Mouse (Mus musculus): Measurements from ENCODE around the gene Henmt1. TPM values are rescaled to one million over a fixed set of nuclear protein-coding genes. Genes with fewer than 3 reads are reported as not detected.

Henmt1 gene
- polyA plus RNA-seq (2017; shearing (Covaris generic)): under 1 TPM in 1 of 3 experiments, not detected in 2; 0.60 TPM

DNA sequence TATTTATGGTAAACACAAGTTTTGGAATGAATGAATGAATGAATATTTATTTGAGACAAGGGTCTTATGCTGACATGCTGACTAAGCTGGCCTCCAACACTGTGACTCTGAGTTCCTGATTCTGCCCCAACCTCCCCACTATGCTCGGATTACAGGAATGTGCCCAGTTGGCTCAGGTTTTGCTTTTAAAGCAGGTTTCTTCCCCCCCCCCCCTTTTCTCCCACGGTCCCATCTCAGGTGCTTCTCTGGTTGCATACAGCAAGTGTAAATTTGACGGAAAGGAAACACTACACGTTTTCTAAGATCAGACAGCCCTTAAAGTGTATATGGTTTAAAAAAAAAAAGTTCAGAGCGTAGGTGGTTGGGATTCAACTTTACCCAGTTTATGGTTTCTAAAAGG, at the start of gene Henmt1:
Henmt1 (plus strand) TSS at position 301 of the 400 bp plus-strand sequence.
- ATAC-seq: no peak

DNA sequence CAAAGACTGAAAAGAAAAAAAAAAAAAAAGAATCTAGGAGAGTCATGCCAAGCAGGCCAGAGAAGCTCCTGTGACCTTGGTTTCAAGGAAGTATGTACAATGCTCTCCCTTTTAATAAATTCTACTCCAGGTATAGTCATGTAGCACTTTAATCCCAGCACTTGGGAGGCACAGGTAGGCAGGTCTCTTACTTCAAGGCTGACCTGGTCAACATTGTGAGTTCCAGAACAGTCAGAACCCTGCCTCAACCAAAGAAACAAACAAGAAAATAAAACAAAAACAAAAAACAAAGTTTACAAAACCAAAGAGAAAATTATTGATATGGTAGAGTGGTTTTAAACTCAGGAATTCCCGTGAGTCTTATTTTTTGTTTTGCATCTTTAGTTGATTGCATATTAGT, 49.8 kb upstream of the Henmt1 start, which contains the start of gene Fndc7:
Fndc7 (minus strand) TSS at position 101 of the 400 bp plus-strand sequence.
- no peak for ATAC-seq

DNA sequence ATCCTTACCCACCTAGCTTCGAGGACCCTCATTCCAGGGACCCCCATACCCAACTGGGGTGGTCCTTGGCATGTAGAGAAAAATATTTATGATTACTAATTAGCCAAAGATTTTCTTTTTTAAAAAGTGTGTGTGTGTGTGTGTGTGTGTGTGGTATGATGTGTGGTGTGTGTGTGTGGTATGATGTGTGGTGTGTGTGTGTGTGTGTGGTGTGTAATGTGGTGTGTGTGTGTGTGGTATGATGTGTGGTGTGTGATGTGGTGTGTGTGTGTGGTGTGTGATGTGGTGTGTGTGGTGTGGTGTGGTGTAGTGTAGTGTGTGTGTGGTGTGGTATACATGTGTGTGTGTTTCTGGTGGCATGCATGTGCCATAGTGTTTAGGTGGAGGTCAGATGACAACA, 47.6 kb upstream of the Henmt1 start:
- no peak for ATAC-seq

DNA sequence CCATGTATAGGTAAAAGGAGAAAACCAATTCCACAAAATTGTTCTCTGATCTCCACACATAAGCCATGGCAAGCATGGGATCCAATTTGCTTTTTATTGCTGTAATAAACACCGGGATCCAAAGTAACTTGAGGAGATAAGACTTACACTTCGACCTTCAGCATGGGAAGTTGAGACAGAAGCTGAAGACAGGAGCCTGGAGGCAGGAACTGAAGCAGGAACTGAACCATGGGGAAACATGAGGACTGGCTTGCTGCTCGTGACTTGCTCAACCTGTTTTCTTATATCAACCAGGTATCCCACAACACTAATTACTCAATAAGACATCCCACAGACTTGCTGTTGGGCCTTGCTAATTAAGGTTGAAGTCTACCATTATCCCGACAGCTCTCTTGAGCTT, 46.8 kb upstream of the Henmt1 start:
- no peak for ATAC-seq

DNA sequence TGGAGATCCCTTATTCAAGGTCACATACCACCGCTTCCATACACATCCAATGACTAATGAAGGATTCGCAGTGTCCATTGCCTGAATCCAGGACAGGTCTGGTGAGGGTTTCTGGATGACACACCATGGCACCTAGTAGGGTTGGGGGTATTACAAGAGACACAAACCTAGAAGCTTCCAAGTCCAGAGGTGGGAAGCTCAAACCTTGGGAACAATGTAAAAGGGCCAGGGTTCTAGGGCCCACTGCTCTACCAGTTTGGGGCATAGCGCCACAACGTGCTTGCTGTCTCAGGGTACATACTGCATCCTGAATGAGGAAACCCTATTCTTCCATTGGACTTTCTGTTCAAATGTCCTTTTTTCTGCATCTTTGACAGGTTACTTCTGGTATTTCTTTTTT, 41.0 kb upstream of the Henmt1 start:
- ATAC-seq: no peak

DNA sequence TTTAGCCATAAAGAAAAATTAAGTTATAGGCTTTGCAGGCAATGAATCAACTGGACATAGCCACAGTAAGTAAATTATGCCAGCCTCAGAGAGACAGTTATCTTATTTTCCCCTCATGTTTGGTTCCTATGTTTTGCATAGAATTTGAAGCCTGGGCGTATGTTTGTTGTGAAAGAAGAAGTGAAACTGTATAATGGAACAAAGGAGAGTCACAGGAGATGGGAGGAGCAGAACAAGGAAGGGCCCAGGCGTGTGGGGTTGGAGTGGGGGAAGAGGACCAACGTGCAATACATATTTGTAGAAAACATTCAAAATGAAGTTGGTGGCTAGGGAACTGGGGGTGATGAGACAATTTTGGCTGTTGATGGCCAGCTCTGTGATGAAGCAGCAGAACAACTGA, 39.5 kb upstream of the Henmt1 start:
- peak; percentile 62 for ATAC-seq

DNA sequence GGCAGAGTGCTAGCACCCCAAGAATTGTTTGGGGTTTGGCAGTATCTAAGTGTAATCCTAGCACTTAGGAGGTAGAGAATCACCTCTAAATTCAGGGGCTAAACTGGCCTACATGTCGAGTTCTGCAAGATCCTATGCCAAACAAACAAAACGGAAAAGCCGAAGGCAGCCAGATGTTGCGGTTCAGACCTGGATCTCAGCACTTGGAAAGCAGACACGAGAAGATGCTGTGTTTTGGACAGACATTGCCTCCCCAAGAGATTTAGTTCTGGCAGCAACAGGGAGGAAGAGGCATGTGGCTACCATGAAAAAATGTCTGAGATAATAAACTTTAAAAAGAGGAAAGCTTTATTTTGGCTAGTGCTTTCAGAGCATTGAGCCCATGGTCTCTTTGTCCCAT, 39.0 kb upstream of the Henmt1 start:
- ATAC-seq: no peak

DNA sequence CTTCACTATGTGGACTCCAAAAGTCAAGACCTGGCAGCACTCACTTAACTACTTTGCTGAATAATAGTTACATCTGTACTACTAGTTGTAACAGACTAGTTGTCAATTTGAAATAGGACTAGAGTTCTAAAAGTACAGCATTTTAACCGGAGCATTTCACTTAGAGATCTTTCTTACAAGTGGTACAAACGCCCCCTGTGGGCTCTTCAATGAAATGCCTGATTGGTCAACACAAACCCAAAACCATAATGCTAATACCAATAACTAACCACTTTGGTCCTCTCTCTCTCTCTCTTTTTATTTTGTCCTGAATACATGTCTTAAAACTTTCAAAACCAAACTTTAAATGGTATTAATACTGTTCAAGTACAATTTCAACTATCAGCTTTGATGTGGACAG, 37.6 kb upstream of the Henmt1 start:
- ATAC-seq: peak; percentile 23

DNA sequence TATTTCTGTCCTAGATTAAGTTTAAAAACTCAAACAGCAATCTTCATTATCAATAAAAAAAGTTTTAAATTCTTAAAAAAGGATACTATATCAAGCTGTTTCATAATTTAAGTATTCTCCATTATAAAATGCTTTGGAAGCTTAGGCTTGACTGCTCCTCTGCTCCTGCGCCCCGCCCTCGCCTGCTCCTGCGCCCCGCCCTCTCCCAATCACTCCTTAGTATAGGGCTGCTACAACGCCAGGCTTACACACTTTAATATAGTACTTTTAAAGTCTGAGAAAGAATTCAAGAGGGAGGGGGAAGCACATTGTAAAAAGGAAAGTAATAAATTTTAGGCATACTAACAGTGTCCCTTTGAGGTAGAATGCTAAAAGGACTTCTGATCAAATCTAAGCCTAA, 36.7 kb upstream of the Henmt1 start:
- ATAC-seq: no peak

DNA sequence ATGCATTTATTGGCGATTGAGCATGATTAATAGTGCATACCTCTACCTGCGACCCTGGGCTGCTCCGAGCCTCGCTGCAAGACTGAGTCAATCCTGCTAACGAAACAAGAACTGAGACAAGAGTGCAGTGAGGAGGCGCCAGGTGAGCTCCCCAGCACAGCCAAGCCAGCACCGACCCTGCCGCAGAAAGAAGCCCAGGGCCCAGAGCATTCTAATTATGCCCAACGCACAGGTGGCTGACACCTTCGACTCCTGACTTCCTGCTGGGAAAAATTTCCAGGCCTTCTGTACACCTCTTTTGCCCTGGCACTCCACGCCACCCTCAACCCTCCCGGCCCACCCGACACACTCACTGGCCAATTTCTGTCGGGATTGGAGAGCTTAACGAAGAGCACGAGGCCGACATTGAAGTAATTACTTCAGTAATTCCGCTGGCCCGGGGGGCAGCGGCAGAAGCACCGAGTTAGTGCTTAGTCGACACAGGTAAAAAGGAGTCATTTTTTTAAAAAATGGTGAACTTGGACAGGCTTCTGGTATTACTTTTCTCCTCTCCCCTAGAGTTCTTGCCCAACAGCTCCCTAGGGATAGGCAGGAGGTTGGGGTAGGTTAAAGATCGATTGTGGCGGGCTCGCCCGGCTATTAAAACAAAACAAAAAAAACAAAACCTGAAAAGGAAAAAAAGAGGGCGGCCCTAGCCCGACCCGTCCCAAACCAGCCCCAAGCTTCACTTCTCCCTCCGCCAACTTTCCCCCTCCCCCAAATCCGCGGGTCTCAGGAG, 29.2 kb upstream of the Henmt1 start:
- ATAC-seq: no peak

DNA sequence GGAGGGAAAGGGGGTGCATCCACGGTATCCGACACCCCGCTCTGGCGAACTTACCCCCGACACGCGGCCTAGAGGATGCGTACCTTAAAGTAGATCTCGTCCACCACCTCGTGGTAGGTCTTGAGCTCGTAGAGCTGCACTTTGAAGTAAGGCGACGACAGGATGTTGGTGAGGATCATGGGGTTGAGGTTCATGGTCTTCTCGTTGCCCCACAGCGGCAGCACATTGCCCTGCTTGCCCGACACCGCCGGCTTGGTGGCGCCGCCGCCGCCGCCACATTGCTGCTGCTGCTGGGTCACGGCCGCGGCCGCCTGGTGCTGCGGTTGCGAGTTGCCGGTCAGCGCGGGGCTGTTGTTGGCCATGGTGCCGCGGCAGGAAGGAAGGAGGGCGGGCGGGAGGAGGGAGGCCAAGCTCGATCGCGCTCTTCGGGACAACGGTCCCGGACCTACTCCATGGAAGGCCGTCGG, 28.6 kb upstream of the Henmt1 start:
- ATAC-seq: peak; percentile 86

DNA sequence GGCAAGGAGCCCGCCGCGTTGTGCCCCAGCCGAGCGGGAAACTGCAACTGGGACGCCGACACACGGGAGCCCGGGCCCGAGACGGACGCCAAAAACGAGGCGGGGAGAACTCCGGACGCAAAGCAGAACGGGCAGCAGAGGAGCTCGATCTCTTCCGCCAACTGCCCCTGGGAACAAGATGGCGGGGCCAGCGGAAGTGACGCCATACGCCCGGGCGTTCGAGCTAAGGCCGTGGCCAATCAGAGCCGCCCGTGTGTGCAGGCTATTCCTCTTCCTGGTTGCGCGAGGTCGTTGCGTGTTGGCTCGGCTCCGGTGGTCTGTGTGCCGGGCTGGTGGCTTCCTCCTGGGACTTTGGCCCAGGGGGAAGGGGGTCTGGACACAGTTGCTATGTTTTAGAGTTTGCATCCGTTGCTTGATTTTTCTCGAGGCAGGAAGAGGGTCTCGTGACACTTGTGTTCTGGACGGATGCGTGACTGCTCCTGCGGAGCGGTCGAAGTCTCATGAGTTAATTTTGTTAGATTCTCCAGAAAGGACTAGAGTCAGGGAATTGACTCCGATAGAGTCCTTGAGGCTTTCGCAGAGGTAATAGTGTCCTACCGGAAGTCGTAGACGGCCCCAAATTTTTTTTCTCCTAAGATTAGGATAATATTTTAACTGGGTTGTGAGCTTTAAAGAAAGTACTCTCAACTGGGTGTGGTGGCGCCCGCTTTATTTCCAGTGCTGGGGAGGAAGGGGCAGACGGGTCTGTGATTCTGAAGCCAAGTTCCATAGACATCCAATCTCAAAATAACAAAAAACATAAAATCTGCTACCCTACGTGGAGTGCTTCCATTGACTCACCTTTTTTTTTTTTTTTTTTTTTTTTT, 27.9 kb upstream of the Henmt1 start, which contains the start of gene Prpf38b:
Prpf38b (minus strand) TSS at position 180 of the 866 bp plus-strand sequence.
- ATAC-seq: peak; percentile 84

DNA sequence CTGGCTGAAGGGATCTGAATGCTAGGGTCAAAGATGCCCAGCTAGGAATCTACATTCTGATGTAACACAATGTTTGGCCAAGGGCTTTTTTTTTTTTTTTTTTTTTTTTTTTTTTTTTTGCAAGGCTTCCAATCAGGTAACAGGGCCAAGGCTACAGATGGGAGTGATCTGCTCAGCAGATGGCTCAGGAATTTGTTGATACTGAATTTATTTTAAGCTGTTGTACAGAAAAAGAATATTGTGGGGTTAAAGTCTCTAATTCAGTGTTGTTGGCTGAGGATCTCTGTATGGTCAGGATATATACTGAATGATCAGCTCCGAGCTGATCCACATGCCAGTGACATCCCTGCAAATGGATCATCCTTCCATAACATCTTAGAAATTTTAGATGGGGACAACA, 23.7 kb upstream of the Henmt1 start:
- no peak for ATAC-seq

DNA sequence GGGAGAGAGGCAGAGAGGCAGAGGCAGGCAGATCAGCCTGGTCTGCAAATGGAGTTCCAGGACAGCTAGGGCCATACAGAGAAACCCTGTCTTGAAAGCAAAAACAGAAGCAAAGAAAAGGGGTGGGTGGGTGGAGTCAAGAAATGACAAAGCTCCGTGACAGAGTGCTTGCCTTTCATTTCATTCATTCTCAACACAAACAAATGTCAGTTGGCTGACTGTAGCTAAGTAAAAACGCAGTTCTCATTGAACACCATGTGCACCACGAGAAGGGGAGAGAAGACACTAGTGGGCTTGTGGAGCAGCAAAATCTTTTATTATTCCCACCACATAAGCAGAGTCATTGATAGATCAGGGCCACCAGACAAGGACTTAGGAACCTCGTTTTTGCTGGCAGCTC, 22.8 kb upstream of the Henmt1 start:
- ATAC-seq: no peak

DNA sequence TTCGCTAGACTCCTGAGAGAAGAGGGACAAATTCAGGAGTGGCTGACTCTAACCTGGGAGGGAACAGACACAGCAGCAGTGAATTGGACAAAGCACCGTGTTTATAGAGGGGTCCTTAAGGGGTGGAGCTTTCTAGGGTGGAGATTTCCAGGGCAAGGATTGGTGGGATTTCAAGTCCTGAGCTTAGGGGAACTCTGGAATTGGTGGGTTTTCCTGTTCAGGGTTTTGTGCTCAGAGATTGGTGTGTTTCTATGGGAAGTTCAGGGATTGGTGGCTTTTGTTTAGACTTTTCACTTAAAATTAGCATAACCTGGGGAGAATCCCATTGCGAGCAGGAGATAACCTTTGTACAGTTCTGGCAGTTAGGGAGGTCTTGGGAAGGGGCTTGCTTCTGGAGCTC, 21.7 kb upstream of the Henmt1 start:
- no peak for ATAC-seq

DNA sequence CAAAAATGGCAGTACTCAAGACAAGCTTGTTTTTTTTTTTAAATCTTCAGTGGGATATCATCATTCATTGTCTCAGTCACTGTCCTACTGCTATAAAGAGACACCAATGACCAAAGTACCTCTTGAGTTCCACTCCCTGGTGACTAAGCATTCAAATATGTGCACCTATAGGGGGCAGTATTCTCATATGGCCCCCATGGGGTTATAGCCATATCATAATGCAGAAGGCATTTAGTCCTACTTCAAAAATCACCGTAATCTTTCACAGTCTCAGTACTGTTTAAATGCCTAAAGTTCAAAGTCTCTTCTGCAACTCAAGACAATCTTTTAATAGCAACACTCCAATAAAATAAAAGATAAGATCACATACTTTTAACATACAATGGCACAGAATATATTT, 20.8 kb upstream of the Henmt1 start:
- ATAC-seq: no peak

DNA sequence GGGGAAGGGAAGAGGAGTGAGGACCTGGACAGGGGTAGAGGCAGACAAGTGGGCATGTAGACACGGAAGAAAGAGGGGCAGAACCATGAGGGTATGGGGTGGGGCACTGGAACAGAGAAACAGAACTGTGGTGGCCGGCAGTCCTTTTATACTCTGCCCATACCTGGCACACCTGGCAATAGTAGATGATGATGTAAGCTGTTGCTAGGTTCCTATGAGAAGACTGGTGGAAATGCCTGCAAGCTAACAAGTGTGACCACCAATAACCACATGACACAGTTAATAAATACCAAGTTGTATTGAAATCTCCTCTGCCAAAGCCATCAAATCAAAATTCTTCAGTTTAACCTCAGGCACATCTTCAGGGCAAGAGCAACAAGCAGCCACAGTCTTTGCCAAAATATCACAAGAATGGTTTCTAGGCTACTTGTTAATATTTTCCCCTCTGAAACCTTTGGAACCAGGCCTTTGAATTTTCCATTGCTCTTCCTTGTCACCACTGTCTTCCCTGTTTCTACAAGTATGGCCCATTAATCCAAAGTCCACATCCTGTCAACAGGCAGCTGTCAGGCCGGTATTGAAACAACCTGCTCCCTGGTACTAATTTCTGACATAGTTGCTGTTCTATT, 19.1 kb upstream of the Henmt1 start:
- no peak for ATAC-seq

DNA sequence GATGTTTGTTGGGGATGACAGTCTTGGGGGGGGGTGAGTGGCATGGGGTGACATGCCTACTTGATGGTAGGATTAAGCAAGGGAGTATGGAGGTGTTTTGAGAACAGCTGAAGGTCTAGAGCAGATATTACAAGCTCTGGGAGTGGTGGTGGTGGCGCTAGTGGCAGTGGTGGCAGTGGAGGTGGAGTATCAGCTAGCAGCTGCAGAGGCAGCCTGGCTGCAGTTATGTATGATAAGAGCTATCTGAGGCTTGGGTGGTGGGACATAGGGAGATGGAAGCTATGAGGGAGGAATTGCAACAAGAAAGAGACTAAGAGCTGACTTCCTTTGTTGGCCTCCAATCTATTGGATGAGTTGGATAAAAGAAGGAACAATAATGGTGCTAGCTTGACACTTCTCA, 17.9 kb upstream of the Henmt1 start:
- ATAC-seq: no peak

DNA sequence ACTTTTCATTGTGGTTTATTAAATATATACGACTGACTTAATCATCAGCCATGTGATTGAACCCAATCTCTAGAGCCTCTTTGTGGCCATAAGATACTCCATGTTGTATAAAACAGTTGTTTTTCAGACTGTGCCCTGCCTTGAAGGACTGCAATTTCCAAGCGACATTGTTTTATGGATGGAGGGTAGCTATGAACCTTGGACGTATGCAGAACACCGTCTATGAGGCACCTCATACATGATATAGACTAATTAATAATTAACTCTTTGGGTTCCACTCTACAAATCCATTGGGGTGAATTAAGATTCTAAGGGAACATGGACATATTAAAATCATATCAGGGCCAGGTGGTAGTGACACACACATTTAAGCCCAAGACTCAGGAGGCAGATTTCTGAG, 14.0 kb upstream of the Henmt1 start:
- no peak for ATAC-seq

DNA sequence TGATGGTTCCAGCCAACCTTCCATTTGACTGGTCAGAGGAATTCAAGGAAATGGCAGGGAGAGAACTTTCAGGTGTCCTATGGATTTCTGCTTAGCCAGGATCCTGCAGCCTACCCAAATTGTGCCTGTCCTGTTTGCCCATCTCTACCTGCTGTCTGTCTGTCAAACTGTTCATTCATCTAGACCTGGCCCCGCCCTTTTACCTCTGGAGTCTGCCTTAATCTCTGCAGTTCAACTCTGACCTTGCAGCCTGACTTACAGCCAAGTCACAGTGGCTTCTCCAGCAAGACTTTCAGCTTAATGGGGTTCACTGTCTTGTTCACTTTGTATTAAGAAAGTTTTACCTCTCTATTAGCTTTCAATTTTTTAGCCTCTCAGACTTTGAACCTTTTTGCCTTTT, 13.4 kb upstream of the Henmt1 start:
- ATAC-seq: no peak

DNA sequence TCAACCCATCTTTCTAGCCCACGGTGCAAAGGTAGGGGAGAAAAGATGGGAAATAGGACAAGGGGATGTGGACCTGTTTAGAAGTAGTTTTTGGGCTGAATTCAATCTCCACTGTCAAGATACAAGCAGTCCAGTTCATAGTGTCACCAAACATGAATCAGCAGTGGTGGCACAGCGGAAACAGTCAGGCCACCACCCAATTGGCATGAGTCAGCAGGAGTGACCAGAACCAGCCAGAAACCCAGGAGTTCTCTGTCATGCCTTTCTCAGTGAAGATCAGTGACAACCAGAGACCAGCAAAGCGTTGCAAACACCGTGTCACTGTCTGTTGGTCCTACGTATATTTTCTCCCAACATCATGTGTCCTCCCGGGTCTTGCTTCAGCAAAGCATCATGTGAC, 6.1 kb upstream of the Henmt1 start:
- ATAC-seq: no peak

DNA sequence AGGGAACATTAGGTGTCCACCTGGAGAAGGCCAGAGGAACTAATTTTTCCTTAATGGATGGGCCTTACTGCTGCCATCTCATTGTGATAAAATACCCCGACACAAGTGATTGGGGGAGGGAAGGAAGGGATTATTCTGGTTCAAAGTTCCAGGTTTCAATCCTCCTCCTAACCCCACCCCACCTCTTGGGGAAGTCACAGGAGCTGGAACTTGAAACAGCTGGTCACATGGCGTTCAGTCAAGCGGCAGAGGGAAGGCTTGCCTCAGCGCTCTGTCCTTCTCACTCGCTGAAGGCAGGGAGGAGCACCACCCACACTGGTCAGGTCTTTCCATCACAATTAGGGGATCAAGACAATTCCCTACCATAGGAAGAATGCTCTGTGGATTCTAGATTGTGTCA, 982 bp upstream of the Henmt1 start:
- ATAC-seq: no peak

DNA sequence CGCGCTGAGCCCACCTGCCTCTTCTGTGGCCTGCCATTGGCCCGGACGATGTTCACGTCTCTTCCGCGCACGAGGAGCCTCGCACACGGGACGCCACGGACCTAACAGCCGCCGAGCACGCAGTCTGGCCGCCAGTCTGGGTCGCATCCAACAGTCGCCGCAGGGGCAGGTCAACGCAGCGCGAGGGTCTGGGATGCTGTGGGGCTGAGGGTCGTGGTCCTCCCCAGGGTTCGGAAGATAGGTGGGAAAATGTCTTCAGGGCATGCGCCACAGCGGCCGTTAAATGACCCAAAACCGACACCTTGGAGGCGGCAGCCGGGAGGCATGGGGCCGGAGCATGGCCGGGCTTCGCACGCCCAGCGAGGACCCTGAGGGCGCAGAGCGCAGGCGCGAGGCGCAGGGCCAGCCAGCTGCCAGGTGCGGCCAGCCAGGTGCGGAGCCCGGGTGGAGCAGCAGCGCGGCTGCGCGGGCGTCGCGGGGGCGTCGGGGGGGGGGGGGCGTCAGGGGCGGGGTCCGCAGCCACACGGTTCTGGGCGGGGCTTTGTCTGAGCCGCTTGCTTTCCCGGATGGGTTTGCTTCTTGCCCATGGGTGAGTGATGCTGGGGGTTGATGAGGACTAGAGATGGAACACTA, 444 bp downstream of the Henmt1 start, which contains the start of gene Gm9857:
Gm9857 (minus strand) TSS at position 445 of the 633 bp plus-strand sequence.
- no peak for ATAC-seq
